Mouse (Mus musculus): ENCODE data around the gene Pth. TPM values are rescaled to one million over a fixed set of nuclear protein-coding genes. Genes with fewer than 3 reads are reported as not detected.

The Pth gene
- polyA plus RNA-seq (2015; fragmentation: Nextera tagmentation; extraction: Ambion mirVana) = not detected in 2 replicates

- Histone ChIP-seq H3K27ac (ENCODE audit: low read length) (no peak within 1 kb of the TSS), H3K9ac (replicated peaks; ENCODE audit: low read length) (no peak within 1 kb of the TSS), H3K4me1 (ENCODE audit: insufficient read depth, low read length) (no peaks in the 10 kb centered on the region), H3K4me3 (ENCODE audit: low read length) (no peak within 1 kb of the TSS), H3K27me3 (ENCODE audit: insufficient read depth, low read length) (no peaks in the 10 kb centered on the region), H3K36me3 (ENCODE audit: insufficient read depth, low read length) (no peaks in the 10 kb centered on the region), H3K4me2 (replicated peaks; ENCODE audit: low read depth, low read length) (no peak within 1 kb of the TSS), H3K9me3 (ENCODE audit: low read length) (no peaks in the 10 kb centered on the region)
- ATAC-seq (ENCODE audit: low FRiP score, low TSS enrichment) = no peak
- 89% methylated on average over 2 of the region's 2 CpGs for WGBS
Measured at GRCm38 (mm10) chr7:113388470-113388869, at the start of gene Pth. Gene Pth (minus strand): TSS chr7:113388570.

DNA sequence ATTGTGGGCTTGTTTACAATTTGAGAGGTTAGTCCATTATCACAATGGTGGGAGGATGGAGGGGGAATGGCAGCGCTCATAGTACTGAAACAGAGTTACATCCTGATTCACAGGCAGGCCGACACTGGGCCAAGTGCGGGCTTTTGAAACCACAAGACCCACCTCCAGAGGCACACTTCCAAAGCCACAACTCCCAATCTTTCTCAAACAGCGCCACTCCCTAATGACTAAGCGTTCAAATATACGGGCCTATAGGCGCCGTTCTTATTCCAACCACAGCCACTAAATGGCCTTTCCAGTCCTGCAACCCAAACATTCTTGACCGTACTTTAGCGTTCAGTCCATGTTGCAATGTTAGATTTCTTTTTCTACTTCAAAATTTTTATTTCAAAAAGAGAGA is 47.9 kb upstream of the Pth start:
- 88% methylated on average over 10 of the region's 10 CpGs for WGBS

DNA sequence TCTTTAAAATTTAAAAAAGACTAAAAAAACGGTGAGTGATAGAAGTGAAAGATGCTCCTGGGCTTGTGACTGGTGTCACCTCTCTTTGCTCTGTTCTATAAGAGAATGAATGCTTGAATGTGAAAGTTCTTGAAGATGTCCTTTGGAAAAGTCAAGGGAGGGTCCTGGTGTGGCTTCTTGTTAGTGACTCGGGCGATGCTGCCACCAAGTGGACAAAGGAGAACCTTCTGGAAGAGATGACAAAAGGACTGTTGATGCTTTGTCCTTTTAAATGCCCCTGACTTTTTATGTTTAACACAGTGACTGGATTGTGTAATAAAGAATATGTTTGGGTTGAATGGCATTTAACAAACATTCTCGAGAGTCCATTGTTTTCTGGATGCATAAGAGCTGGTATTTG is 45.9 kb upstream of the Pth start:
- 24% methylated on average over 4 of the region's 4 CpGs for WGBS
- Histone ChIP-seq H3K27me3 (ENCODE audit: insufficient read depth, low read length) (no peaks in the 10 kb centered on the region), H3K4me1 (ENCODE audit: insufficient read depth, low read length) (no peaks in the 10 kb centered on the region), H3K4me2 (replicated peaks; ENCODE audit: low read depth, low read length) (no peak overlapping the region), H3K27ac (ENCODE audit: low read length) (no peak overlapping the region), H3K9me3 (ENCODE audit: low read length) (no peaks in the 10 kb centered on the region), H3K36me3 (ENCODE audit: insufficient read depth, low read length) (no peaks in the 10 kb centered on the region), H3K9ac (replicated peaks; ENCODE audit: low read length) (no peak overlapping the region), H3K4me3 (ENCODE audit: low read length) (no peak overlapping the region)
- ATAC-seq (ENCODE audit: low FRiP score, low TSS enrichment) = no peak

More for the DNA sequence above, 47.9 kb upstream of the Pth start:
- no peaks in the 10 kb centered on the region for H3K27me3 ChIP-seq (ENCODE audit: insufficient read depth, low read length)
- no peaks in the 10 kb centered on the region for H3K36me3 ChIP-seq (ENCODE audit: insufficient read depth, low read length)
- H3K4me1 ChIP-seq (ENCODE audit: insufficient read depth, low read length) = no peaks in the 10 kb centered on the region
- H3K27ac ChIP-seq (ENCODE audit: low read length) = no peak overlapping the region
- H3K4me2 ChIP-seq (replicated peaks; ENCODE audit: low read depth, low read length) = no peak overlapping the region
- no peak overlapping the region for H3K9ac ChIP-seq (replicated peaks; ENCODE audit: low read length)
- H3K4me3 ChIP-seq (ENCODE audit: low read length) = no peak overlapping the region
- ATAC-seq (ENCODE audit: low FRiP score, low TSS enrichment) = no peak
- H3K9me3 ChIP-seq (ENCODE audit: low read length) = no peaks in the 10 kb centered on the region

- Histone ChIP-seq H3K4me2 (replicated peaks; ENCODE audit: low read depth, low read length) (no peak overlapping the region), H3K4me1 (ENCODE audit: insufficient read depth, low read length) (no peaks in the 10 kb centered on the region), H3K36me3 (ENCODE audit: insufficient read depth, low read length) (no peaks in the 10 kb centered on the region), H3K9ac (replicated peaks; ENCODE audit: low read length) (no peak overlapping the region), H3K9me3 (ENCODE audit: low read length) (no peaks in the 10 kb centered on the region), H3K27ac (ENCODE audit: low read length) (no peak overlapping the region), H3K4me3 (ENCODE audit: low read length) (no peak overlapping the region), H3K27me3 (ENCODE audit: insufficient read depth, low read length) (no peaks in the 10 kb centered on the region)
- no peak for ATAC-seq (ENCODE audit: low FRiP score, low TSS enrichment)
- whole genome bisulfite sequencing = 79% methylated on average over 3 of the region's 3 CpGs
Measured at GRCm38 (mm10) chr7:113433451-113433850, 45.1 kb upstream of the Pth start.

- Histone ChIP-seq H3K4me1 (ENCODE audit: insufficient read depth, low read length) (no peaks in the 10 kb centered on the region), H3K9ac (replicated peaks; ENCODE audit: low read length) (no peak overlapping the region), H3K9me3 (ENCODE audit: low read length) (no peaks in the 10 kb centered on the region), H3K27ac (ENCODE audit: low read length) (no peak overlapping the region; the same call in 1 of the 2 replicates), H3K36me3 (ENCODE audit: insufficient read depth, low read length) (no peaks in the 10 kb centered on the region), H3K4me2 (replicated peaks; ENCODE audit: low read depth, low read length) (no peak overlapping the region), H3K4me3 (ENCODE audit: low read length) (no peak overlapping the region), H3K27me3 (ENCODE audit: insufficient read depth, low read length) (no peaks in the 10 kb centered on the region)
- ATAC-seq (ENCODE audit: low FRiP score, low TSS enrichment) = 0 out of 2 replicates have a peak, but pooled peaks have one; percentile 35
- 80% methylated on average over 4 of the region's 4 CpGs for WGBS
Measured at GRCm38 (mm10) chr7:113432891-113433290, 44.5 kb upstream of the Pth start.

GRCm38 (mm10) chr7:113420771-113421170 is 32.4 kb upstream of the Pth start:
- no peak for ATAC-seq (ENCODE audit: low FRiP score, low TSS enrichment)
- H3K9ac ChIP-seq (replicated peaks; ENCODE audit: low read length) = no peak overlapping the region
- no peaks in the 10 kb centered on the region for H3K4me1 ChIP-seq (ENCODE audit: insufficient read depth, low read length)
- no peak overlapping the region for H3K4me2 ChIP-seq (replicated peaks; ENCODE audit: low read depth, low read length)
- H3K9me3 ChIP-seq (ENCODE audit: low read length) = no peaks in the 10 kb centered on the region
- WGBS = 89% methylated on average over 1 of the region's 1 CpGs
- no peak overlapping the region for H3K4me3 ChIP-seq (ENCODE audit: low read length)
- H3K27me3 ChIP-seq (ENCODE audit: insufficient read depth, low read length) = no peaks in the 10 kb centered on the region
- H3K27ac ChIP-seq (ENCODE audit: low read length) = no peak overlapping the region
- H3K36me3 ChIP-seq (ENCODE audit: insufficient read depth, low read length) = no peaks in the 10 kb centered on the region

DNA sequence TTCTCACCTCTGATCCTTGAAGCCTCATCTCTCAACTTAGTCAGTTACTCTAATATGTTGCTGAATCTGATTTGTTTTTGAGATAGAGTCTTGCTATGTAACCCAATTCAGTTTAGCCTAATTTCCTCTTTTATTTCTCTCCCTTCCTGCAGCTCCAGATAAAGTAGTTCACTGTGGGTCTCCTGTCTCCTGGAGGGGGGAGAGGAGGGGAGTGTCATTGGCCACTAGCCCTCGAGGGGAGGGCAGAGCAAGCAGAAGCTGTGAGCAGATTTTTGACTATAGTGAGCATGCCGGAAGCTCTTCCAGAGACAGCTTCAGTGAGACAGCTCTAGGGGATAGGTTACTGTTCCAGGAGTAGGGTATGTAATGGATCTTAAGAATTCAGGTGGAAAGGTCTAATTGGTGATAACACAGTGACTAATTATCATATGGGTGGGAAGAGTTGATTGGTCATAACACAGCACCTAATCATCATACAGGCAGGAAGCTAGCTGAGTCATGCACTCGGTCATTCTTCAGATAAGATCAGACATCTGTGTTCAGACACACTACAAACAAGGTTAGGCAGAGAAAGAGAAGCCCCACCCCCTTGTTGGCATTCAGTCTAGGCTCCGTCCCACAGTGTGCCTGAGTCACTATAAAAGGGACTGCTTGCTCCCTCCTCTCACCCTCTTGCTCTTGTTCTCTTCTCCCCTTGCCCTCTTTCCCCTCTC is 30.9 kb upstream of the Pth start:
- Histone ChIP-seq H3K4me2 (replicated peaks; ENCODE audit: low read depth, low read length) (no peak overlapping the region), H3K27ac (ENCODE audit: low read length) (no peak overlapping the region), H3K27me3 (ENCODE audit: insufficient read depth, low read length) (no peaks in the 10 kb centered on the region), H3K9ac (replicated peaks; ENCODE audit: low read length) (no peak overlapping the region), H3K36me3 (ENCODE audit: insufficient read depth, low read length) (no peaks in the 10 kb centered on the region), H3K4me1 (ENCODE audit: insufficient read depth, low read length) (no peaks in the 10 kb centered on the region), H3K4me3 (ENCODE audit: low read length) (no peak overlapping the region), H3K9me3 (ENCODE audit: low read length) (no peaks in the 10 kb centered on the region)
- 18% methylated on average over 4 of the region's 4 CpGs for WGBS
- 0 out of 2 replicates have a peak, but pooled peaks have one; percentile 49 for ATAC-seq (ENCODE audit: low FRiP score, low TSS enrichment)

GRCm38 (mm10) chr7:113416536-113416935 is 28.2 kb upstream of the Pth start:
- Histone ChIP-seq H3K36me3 (ENCODE audit: insufficient read depth, low read length) (no peaks in the 10 kb centered on the region), H3K4me1 (ENCODE audit: insufficient read depth, low read length) (no peaks in the 10 kb centered on the region), H3K4me2 (replicated peaks; ENCODE audit: low read depth, low read length) (no peak overlapping the region), H3K27me3 (ENCODE audit: insufficient read depth, low read length) (no peaks in the 10 kb centered on the region), H3K27ac (ENCODE audit: low read length) (no peak overlapping the region), H3K4me3 (ENCODE audit: low read length) (no peak overlapping the region), H3K9me3 (ENCODE audit: low read length) (no peaks in the 10 kb centered on the region), H3K9ac (replicated peaks; ENCODE audit: low read length) (no peak overlapping the region)
- ATAC-seq (ENCODE audit: low FRiP score, low TSS enrichment) = no peak
- 85% methylated on average over 1 of the region's 1 CpGs for WGBS

GRCm38 (mm10) chr7:113415256-113415655 is 26.9 kb upstream of the Pth start:
- Histone ChIP-seq H3K4me3 (ENCODE audit: low read length) (no peak overlapping the region), H3K27me3 (ENCODE audit: insufficient read depth, low read length) (no peaks in the 10 kb centered on the region), H3K36me3 (ENCODE audit: insufficient read depth, low read length) (no peaks in the 10 kb centered on the region), H3K9ac (replicated peaks; ENCODE audit: low read length) (no peak overlapping the region), H3K27ac (ENCODE audit: low read length) (no peak overlapping the region), H3K9me3 (ENCODE audit: low read length) (no peaks in the 10 kb centered on the region), H3K4me1 (ENCODE audit: insufficient read depth, low read length) (no peaks in the 10 kb centered on the region), H3K4me2 (replicated peaks; ENCODE audit: low read depth, low read length) (no peak overlapping the region)
- WGBS = 90% methylated on average over 3 of the region's 3 CpGs
- ATAC-seq (ENCODE audit: low FRiP score, low TSS enrichment) = no peak

GRCm38 (mm10) chr7:113408712-113409111 is 20.3 kb upstream of the Pth start:
- H3K9me3 ChIP-seq (ENCODE audit: low read length) = no peaks in the 10 kb centered on the region
- H3K4me3 ChIP-seq (ENCODE audit: low read length) = no peak overlapping the region
- no peaks in the 10 kb centered on the region for H3K36me3 ChIP-seq (ENCODE audit: insufficient read depth, low read length)
- H3K4me1 ChIP-seq (ENCODE audit: insufficient read depth, low read length) = no peaks in the 10 kb centered on the region
- H3K27ac ChIP-seq (ENCODE audit: low read length) = no peak overlapping the region
- 61% methylated on average over 5 of the region's 5 CpGs for WGBS
- H3K9ac ChIP-seq (replicated peaks; ENCODE audit: low read length) = no peak overlapping the region
- H3K4me2 ChIP-seq (replicated peaks; ENCODE audit: low read depth, low read length) = no peak overlapping the region
- no peak for ATAC-seq (ENCODE audit: low FRiP score, low TSS enrichment)
- H3K27me3 ChIP-seq (ENCODE audit: insufficient read depth, low read length) = no peaks in the 10 kb centered on the region

Measured in kidney, embryonic 16.5 days (tissue).